Comparison of ENCODE assay signal across 16 mouse cellular contexts in genomic region chr14:25027076-25027475, GRCm38 (mm10).
DNase-seq lines count a peak whose midpoint lies in the region; ATAC-seq and TF ChIP-seq lines count a peak whose summit lies in the region.
"Had no signal": no experiment of that assay in that cellular context is flagged by ENCODE, and none has a peak within 500 bp of the region (broad histone marks: within the 10 kb centered on the region; RNA-seq: fewer than 3 reads in every experiment).

No protein-coding gene starts in this region.

- no peak for TF ChIP-seq CTCF in stomach, postnatal 0 days (IDR thresholded peaks at IDR 0.05; ENCODE audit: low read depth)

- no peak for DNase-seq in stomach, postnatal 0 days (ENCODE audit: low spot score)
- peak; percentile 68 for DNase-seq in cerebellum, adult 8-10 months
- no peak for DNase-seq in embryonic facial prominence, embryonic 10.5 days (ENCODE audit: low spot score)
- no peak for DNase-seq in thymus, postnatal 0 days (ENCODE audit: low spot score)
- DNase-seq in urinary bladder, adult 18-20 months (ENCODE audit: low spot score in 2 of 2): no peak
- DNase-seq: adrenal gland, adult 8-10 months; heart, postnatal 14 days; kidney, adult 8-10 months; lung, adult 2 months had no signal

- H3K4me2 ChIP-seq in stomach, embryonic 16.5 days (ENCODE audit: low read depth, low read length): no peak overlapping the region
- H3K4me2 ChIP-seq in stomach, postnatal 0 days (replicated peaks; ENCODE audit: low read depth): no peak overlapping the region
- H3K4me2 ChIP-seq: heart, embryonic 12.5 days; hindbrain, embryonic 12.5 days; liver, embryonic 11.5 days had no signal

- no peaks in the 10 kb centered on the region for H3K9me3 ChIP-seq in stomach, embryonic 16.5 days (replicated peaks; ENCODE audit: control insufficient read depth, low read length)
- H3K9me3 ChIP-seq in stomach, postnatal 0 days (ENCODE audit: control insufficient read depth, low read length): no peaks in the 10 kb centered on the region
- H3K9me3 ChIP-seq in embryonic facial prominence, embryonic 10.5 days: 0 out of 2 replicates have a peak, but pooled peaks cover 3% of the 10 kb centered on the region
- H3K9me3 ChIP-seq: heart, embryonic 12.5 days; hindbrain, embryonic 12.5 days had no signal

- H3K27ac ChIP-seq in stomach, embryonic 16.5 days (ENCODE audit: low read length): peak overlapping the region; percentile 12; the same call in 1 of the 2 replicates
- H3K27ac ChIP-seq in stomach, postnatal 0 days (replicated peaks): no peak overlapping the region; the same call in 1 of the 2 replicates
- 0 out of 2 replicates have a peak overlapping the region, but pooled peaks have one; percentile 20 for H3K27ac ChIP-seq in embryonic facial prominence, embryonic 10.5 days (replicated peaks)
- H3K27ac ChIP-seq: hindbrain, embryonic 12.5 days had no signal

- H3K9ac ChIP-seq in stomach, embryonic 16.5 days (ENCODE audit: low read length): no peak overlapping the region
- no peak overlapping the region for H3K9ac ChIP-seq in stomach, postnatal 0 days (ENCODE audit: low read length)
- H3K9ac ChIP-seq: heart, embryonic 12.5 days; hindbrain, embryonic 12.5 days had no signal

- no peaks in the 10 kb centered on the region for H3K27me3 ChIP-seq in stomach, embryonic 16.5 days (ENCODE audit: control insufficient read depth, insufficient read depth, low read length)
- H3K27me3 ChIP-seq in stomach, postnatal 0 days (ENCODE audit: control insufficient read depth, insufficient read depth, low read length): no peaks in the 10 kb centered on the region
- H3K27me3 ChIP-seq in embryonic facial prominence, embryonic 10.5 days (replicated peaks; ENCODE audit: low read depth, poor library complexity, severe bottlenecking): 0 out of 2 replicates have a peak, but pooled peaks cover 4% of the 10 kb centered on the region
- H3K27me3 ChIP-seq: hindbrain, embryonic 12.5 days had no signal

- H3K36me3 ChIP-seq in stomach, embryonic 16.5 days (ENCODE audit: control insufficient read depth, insufficient read depth, low read length): no peaks in the 10 kb centered on the region
- no peaks in the 10 kb centered on the region for H3K36me3 ChIP-seq in stomach, postnatal 0 days (ENCODE audit: control insufficient read depth, insufficient read depth, low read length)
- no peaks in the 10 kb centered on the region for H3K36me3 ChIP-seq in embryonic facial prominence, embryonic 10.5 days (replicated peaks)
- H3K36me3 ChIP-seq: heart, embryonic 12.5 days; hindbrain, embryonic 12.5 days had no signal

- no peaks in the 10 kb centered on the region for H3K4me1 ChIP-seq in stomach, embryonic 16.5 days (ENCODE audit: control insufficient read depth, insufficient read depth, low read length)
- no peaks in the 10 kb centered on the region; the same call in 1 of the 2 replicates for H3K4me1 ChIP-seq in stomach, postnatal 0 days (replicated peaks; ENCODE audit: control insufficient read depth, insufficient read depth)
- peaks cover 28% of the 10 kb centered on the region for H3K4me1 ChIP-seq in embryonic facial prominence, embryonic 10.5 days
- H3K4me1 ChIP-seq: heart, embryonic 12.5 days had no signal

- 64% methylated on average over 3 of the region's 3 CpGs for WGBS in stomach, embryonic 16.5 days
- 56% methylated on average over 3 of the region's 3 CpGs for WGBS in stomach, postnatal 0 days
- WGBS in embryonic facial prominence, embryonic 10.5 days: 95% methylated on average over 3 of the region's 3 CpGs

- ATAC-seq in stomach, embryonic 16.5 days (ENCODE audit: insufficient read depth, low FRiP score): no peak
- ATAC-seq in stomach, postnatal 0 days (ENCODE audit: low FRiP score, low TSS enrichment): no peak
- ATAC-seq in megakaryocyte, adult 5-6 weeks (ENCODE audit: poor library complexity, severe bottlenecking): no peak
- ATAC-seq: forebrain, embryonic 16.5 days had no signal

- no peak for TF ChIP-seq EP300 in stomach, postnatal 0 days (optimal IDR thresholded peaks at IDR 0.05)

- H3K4me3 ChIP-seq in stomach, embryonic 16.5 days (replicated peaks; ENCODE audit: low read length): no peak overlapping the region
- no peak overlapping the region for H3K4me3 ChIP-seq in stomach, postnatal 0 days (ENCODE audit: low read depth, low read length)
- no peak overlapping the region for H3K4me3 ChIP-seq in embryonic facial prominence, embryonic 10.5 days
- H3K4me3 ChIP-seq: erythroblast, embryonic 14.5 days; heart, embryonic 12.5 days; hindbrain, embryonic 12.5 days had no signal
